Mouse (Mus musculus): ENCODE measurements at regions not wholly inside any gene's neighbourhood (a gene's known extent, or its start where the extent isn't known, plus 50 kb on each side); places are given as distances from the start of the nearest gene placed in this dataset.

GRCm38 (mm10) chr6:143635043-143635442 lies 468.0 kb downstream of the Etnk1 start:
- Histone ChIP-seq H3K4me1 (ENCODE audit: control insufficient read depth, insufficient read depth, low read length) (peaks cover 3% of the 10 kb centered on the region; the same call in 1 of the 2 replicates), H3K4me3 (replicated peaks; ENCODE audit: extremely low read depth, low read depth, low read length) (no peak overlapping the region)
- DNase-seq: no peak
- WGBS: 81% methylated on average over 2 of the region's 2 CpGs
- TF ChIP-seq POLR2A (IDR thresholded peaks at IDR 0.05; ENCODE audit: borderline replicate concordance, extremely low read depth, low read depth, low read length) (no peak), CTCF (IDR thresholded peaks at IDR 0.05; ENCODE audit: insufficient read depth, low read length) (no peak)

- Histone ChIP-seq H3K4me3 (replicated peaks; ENCODE audit: extremely low read depth, low read depth, low read length) (no peak overlapping the region), H3K4me1 (ENCODE audit: control insufficient read depth, insufficient read depth, low read length) (no peaks in the 10 kb centered on the region)
- DNase-seq: peak; percentile 8
- 51% methylated on average over 5 of the region's 5 CpGs for WGBS
- TF ChIP-seq POLR2A (IDR thresholded peaks at IDR 0.05; ENCODE audit: borderline replicate concordance, extremely low read depth, low read depth, low read length) (no peak), CTCF (IDR thresholded peaks at IDR 0.05; ENCODE audit: insufficient read depth, low read length) (no peak)
Observed at GRCm38 (mm10) chr6:143640652-143641051, 473.6 kb downstream of the Etnk1 start.

GRCm38 (mm10) chr6:143642052-143642451 lies 475.0 kb downstream of the Etnk1 start:
- no peaks in the 10 kb centered on the region for H3K4me1 ChIP-seq (ENCODE audit: control insufficient read depth, insufficient read depth, low read length)
- 74% methylated on average over 3 of the region's 3 CpGs for WGBS
- TF ChIP-seq POLR2A (IDR thresholded peaks at IDR 0.05; ENCODE audit: borderline replicate concordance, extremely low read depth, low read depth, low read length): no peak
- TF ChIP-seq CTCF (IDR thresholded peaks at IDR 0.05; ENCODE audit: insufficient read depth, low read length): no peak
- no peak for DNase-seq
- H3K4me3 ChIP-seq (replicated peaks; ENCODE audit: extremely low read depth, low read depth, low read length): no peak overlapping the region

- H3K4me3 ChIP-seq (replicated peaks; ENCODE audit: extremely low read depth, low read depth, low read length): no peak overlapping the region
- WGBS: 78% methylated on average over 4 of the region's 4 CpGs
- H3K4me1 ChIP-seq (ENCODE audit: control insufficient read depth, insufficient read depth, low read length): no peaks in the 10 kb centered on the region
- DNase-seq: no peak
- TF ChIP-seq POLR2A (IDR thresholded peaks at IDR 0.05; ENCODE audit: borderline replicate concordance, extremely low read depth, low read depth, low read length) (no peak), CTCF (IDR thresholded peaks at IDR 0.05; ENCODE audit: insufficient read depth, low read length) (no peak)
Observed at GRCm38 (mm10) chr6:143645989-143646388, 479.0 kb downstream of the Etnk1 start.

GRCm38 (mm10) chr6:143648501-143648900 lies 481.5 kb downstream of the Etnk1 start:
- 84% methylated on average over 3 of the region's 3 CpGs for WGBS
- DNase-seq: no peak
- H3K4me3 ChIP-seq (replicated peaks; ENCODE audit: extremely low read depth, low read depth, low read length): no peak overlapping the region
- TF ChIP-seq CTCF (IDR thresholded peaks at IDR 0.05; ENCODE audit: insufficient read depth, low read length) (no peak), POLR2A (IDR thresholded peaks at IDR 0.05; ENCODE audit: borderline replicate concordance, extremely low read depth, low read depth, low read length) (no peak)
- H3K4me1 ChIP-seq (ENCODE audit: control insufficient read depth, insufficient read depth, low read length): no peaks in the 10 kb centered on the region

GRCm38 (mm10) chr6:143656576-143656975 lies 489.6 kb downstream of the Etnk1 start:
- no peaks in the 10 kb centered on the region for H3K4me1 ChIP-seq (ENCODE audit: control insufficient read depth, insufficient read depth, low read length)
- TF ChIP-seq POLR2A (IDR thresholded peaks at IDR 0.05; ENCODE audit: borderline replicate concordance, extremely low read depth, low read depth, low read length) (no peak), CTCF (IDR thresholded peaks at IDR 0.05; ENCODE audit: insufficient read depth, low read length) (no peak)
- H3K4me3 ChIP-seq (replicated peaks; ENCODE audit: extremely low read depth, low read depth, low read length): no peak overlapping the region
- 72% methylated on average over 5 of the region's 5 CpGs for WGBS
- no peak for DNase-seq

- no peaks in the 10 kb centered on the region for H3K4me1 ChIP-seq (ENCODE audit: control insufficient read depth, insufficient read depth, low read length)
- H3K4me3 ChIP-seq (replicated peaks; ENCODE audit: extremely low read depth, low read depth, low read length): no peak overlapping the region
- no peak for DNase-seq
- TF ChIP-seq CTCF (IDR thresholded peaks at IDR 0.05; ENCODE audit: insufficient read depth, low read length) (no peak), POLR2A (IDR thresholded peaks at IDR 0.05; ENCODE audit: borderline replicate concordance, extremely low read depth, low read depth, low read length) (no peak)
- WGBS: 66% methylated on average over 3 of the region's 3 CpGs
Observed at GRCm38 (mm10) chr6:143660837-143661236, 493.8 kb downstream of the Etnk1 start.

GRCm38 (mm10) chr6:143663306-143663705 lies 496.3 kb downstream of the Etnk1 start:
- no peak for DNase-seq
- TF ChIP-seq POLR2A (IDR thresholded peaks at IDR 0.05; ENCODE audit: borderline replicate concordance, extremely low read depth, low read depth, low read length) (no peak), CTCF (IDR thresholded peaks at IDR 0.05; ENCODE audit: insufficient read depth, low read length) (no peak)
- H3K4me3 ChIP-seq (replicated peaks; ENCODE audit: extremely low read depth, low read depth, low read length): no peak overlapping the region
- H3K4me1 ChIP-seq (ENCODE audit: control insufficient read depth, insufficient read depth, low read length): no peaks in the 10 kb centered on the region
- 81% methylated on average over 7 of the region's 7 CpGs for WGBS

GRCm38 (mm10) chr6:143665374-143665773 lies 498.4 kb downstream of the Etnk1 start:
- no peak for TF ChIP-seq CTCF (IDR thresholded peaks at IDR 0.05; ENCODE audit: insufficient read depth, low read length)
- no peak for TF ChIP-seq POLR2A (IDR thresholded peaks at IDR 0.05; ENCODE audit: borderline replicate concordance, extremely low read depth, low read depth, low read length)
- no peak overlapping the region for H3K4me3 ChIP-seq (replicated peaks; ENCODE audit: extremely low read depth, low read depth, low read length)
- DNase-seq: no peak
- 77% methylated on average over 12 of the region's 12 CpGs for WGBS
- H3K4me1 ChIP-seq (ENCODE audit: control insufficient read depth, insufficient read depth, low read length): no peaks in the 10 kb centered on the region

GRCm38 (mm10) chr6:143668551-143668950 lies 501.5 kb downstream of the Etnk1 start:
- H3K4me1 ChIP-seq (ENCODE audit: control insufficient read depth, insufficient read depth, low read length): no peaks in the 10 kb centered on the region
- no peak for TF ChIP-seq POLR2A (IDR thresholded peaks at IDR 0.05; ENCODE audit: borderline replicate concordance, extremely low read depth, low read depth, low read length)
- no peak for TF ChIP-seq CTCF (IDR thresholded peaks at IDR 0.05; ENCODE audit: insufficient read depth, low read length)
- no peak overlapping the region for H3K4me3 ChIP-seq (replicated peaks; ENCODE audit: extremely low read depth, low read depth, low read length)
- WGBS: 54% methylated on average over 4 of the region's 4 CpGs
- no peak for DNase-seq

Data from lung, adult 2 months (tissue).